Mouse (Mus musculus): ENCODE data around the gene Adssl1. TPM values are rescaled to one million over a fixed set of nuclear protein-coding genes. Genes with fewer than 3 reads are reported as not detected.

The Adssl1 gene
- 202 TPM for polyA plus RNA-seq (2012; fragmentation: generic; extraction: Trizol)

GRCm38 (mm10) chr12:112619686-112620353 is at the start of gene Adssl1:
TSS of gene Adssl1 (plus strand) at chr12:112620045.
- Histone ChIP-seq H3K36me3 (ENCODE audit: control insufficient read depth, insufficient read depth) (peaks cover 3% of the 10 kb centered on the region), H3K27me3 (ENCODE audit: control insufficient read depth, insufficient read depth, insufficient read length) (no peaks in the 10 kb centered on the region), H3K4me3 (peak within 1 kb of the TSS; percentile 38), H3K79me2 (ENCODE audit: control insufficient read depth, insufficient read depth) (no peaks in the 10 kb centered on the region), H3ac (ENCODE audit: control insufficient read depth, insufficient read length) (peak within 1 kb of the TSS; percentile 52), H3K4me2 (ENCODE audit: low read depth) (peak within 1 kb of the TSS; percentile 96)
- TF ChIP-seq MYOG (IDR thresholded peaks at IDR 0.05; ENCODE audit: control insufficient read depth in 1 of 3, insufficient read depth in 1 of 3, insufficient read length in 2 of 3, low read depth in 2 of 3) (peak in 2 of 3 experiments; percentile 53), MYOD1 (IDR thresholded peaks at IDR 0.05; ENCODE audit: control insufficient read depth in 1 of 3, insufficient read length in 2 of 3, low read depth in 2 of 3) (peak in 1 of 3 experiments; percentile 50), USF1 (IDR thresholded peaks at IDR 0.05; ENCODE audit: low read depth) (no peak), POLR2AphosphoS2 (IDR thresholded peaks at IDR 0.05; ENCODE audit: insufficient read length, low read depth) (peak; percentile 61), POLR2A (IDR thresholded peaks at IDR 0.05; ENCODE audit: insufficient read length, low read depth) (peak; percentile 78), E2F4 (IDR thresholded peaks at IDR 0.05; ENCODE audit: insufficient read depth) (no peak)

- TF ChIP-seq MYOG (IDR thresholded peaks at IDR 0.05; ENCODE audit: control insufficient read depth in 1 of 3, insufficient read depth in 1 of 3, insufficient read length in 2 of 3, low read depth in 2 of 3): peak in 1 of 3 experiments; percentile 45
- no peak for TF ChIP-seq REST (IDR thresholded peaks at IDR 0.05; ENCODE audit: insufficient read depth, insufficient read length)
- TF ChIP-seq POLR2AphosphoS2 (IDR thresholded peaks at IDR 0.05; ENCODE audit: insufficient read length, low read depth): no peak
- no peak for TF ChIP-seq POLR2A (IDR thresholded peaks at IDR 0.05; ENCODE audit: insufficient read length, low read depth)
- H3K36me3 ChIP-seq (ENCODE audit: control insufficient read depth, insufficient read depth): no peaks in the 10 kb centered on the region
- H3K27me3 ChIP-seq (ENCODE audit: control insufficient read depth, insufficient read depth, insufficient read length): no peaks in the 10 kb centered on the region
- no peak overlapping the region for H3K4me3 ChIP-seq
- no peaks in the 10 kb centered on the region for H3K79me2 ChIP-seq (ENCODE audit: control insufficient read depth, insufficient read depth)
- no peak overlapping the region for H3ac ChIP-seq (ENCODE audit: control insufficient read depth, insufficient read length)
- no peak overlapping the region for H3K4me2 ChIP-seq (ENCODE audit: low read depth)
Observed at GRCm38 (mm10) chr12:112570160-112570559, 49.7 kb upstream of the Adssl1 start.

- no peak overlapping the region for H3ac ChIP-seq (ENCODE audit: control insufficient read depth, insufficient read length)
- no peaks in the 10 kb centered on the region for H3K27me3 ChIP-seq (ENCODE audit: control insufficient read depth, insufficient read depth, insufficient read length)
- no peaks in the 10 kb centered on the region for H3K79me2 ChIP-seq (ENCODE audit: control insufficient read depth, insufficient read depth)
- TF ChIP-seq POLR2A (IDR thresholded peaks at IDR 0.05; ENCODE audit: insufficient read length, low read depth): no peak
- TF ChIP-seq TCF12 (IDR thresholded peaks at IDR 0.05; ENCODE audit: insufficient read depth, poor library complexity, severe bottlenecking): no peak
- TF ChIP-seq USF1 (IDR thresholded peaks at IDR 0.05; ENCODE audit: low read depth): no peak
- no peak for TF ChIP-seq E2F4 (IDR thresholded peaks at IDR 0.05; ENCODE audit: insufficient read depth)
- no peak for TF ChIP-seq CEBPB (IDR thresholded peaks at IDR 0.05; ENCODE audit: insufficient read depth, poor library complexity, severe bottlenecking)
- TF ChIP-seq TCF3 (IDR thresholded peaks at IDR 0.05; ENCODE audit: insufficient read length, low read depth): no peak
- no peak for TF ChIP-seq MYOD1 (IDR thresholded peaks at IDR 0.05; ENCODE audit: control insufficient read depth in 1 of 3, insufficient read length in 2 of 3, low read depth in 2 of 3)
- TF ChIP-seq SRF (IDR thresholded peaks at IDR 0.05; ENCODE audit: control insufficient read depth, insufficient read length, low read depth): no peak
- no peak for TF ChIP-seq POLR2AphosphoS2 (IDR thresholded peaks at IDR 0.05; ENCODE audit: insufficient read length, low read depth)
- TF ChIP-seq MAX (IDR thresholded peaks at IDR 0.05; ENCODE audit: low read depth): no peak
- TF ChIP-seq MYOG (IDR thresholded peaks at IDR 0.05; ENCODE audit: control insufficient read depth in 1 of 3, insufficient read depth in 1 of 3, insufficient read length in 2 of 3, low read depth in 2 of 3): no peak
- no peak for TF ChIP-seq REST (IDR thresholded peaks at IDR 0.05; ENCODE audit: insufficient read depth, insufficient read length)
- H3K36me3 ChIP-seq (ENCODE audit: control insufficient read depth, insufficient read depth): no peaks in the 10 kb centered on the region
- H3K4me3 ChIP-seq: no peak overlapping the region
- H3K4me2 ChIP-seq (ENCODE audit: low read depth): no peak overlapping the region
Observed at GRCm38 (mm10) chr12:112571064-112571463, 48.8 kb upstream of the Adssl1 start.

GRCm38 (mm10) chr12:112575274-112575986 is 44.4 kb upstream of the Adssl1 start:
- Histone ChIP-seq H3K4me3 (no peak overlapping the region), H3K27me3 (ENCODE audit: control insufficient read depth, insufficient read depth, insufficient read length) (no peaks in the 10 kb centered on the region), H3K36me3 (ENCODE audit: control insufficient read depth, insufficient read depth) (no peaks in the 10 kb centered on the region), H3K4me2 (ENCODE audit: low read depth) (peak overlapping the region; percentile 88), H3K79me2 (ENCODE audit: control insufficient read depth, insufficient read depth) (no peaks in the 10 kb centered on the region), H3ac (ENCODE audit: control insufficient read depth, insufficient read length) (no peak overlapping the region)
- TF ChIP-seq POLR2A (IDR thresholded peaks at IDR 0.05; ENCODE audit: insufficient read length, low read depth): no peak
- TF ChIP-seq MAX (IDR thresholded peaks at IDR 0.05; ENCODE audit: low read depth): no peak

GRCm38 (mm10) chr12:112576341-112576740 is 43.5 kb upstream of the Adssl1 start:
- H3K36me3 ChIP-seq (ENCODE audit: control insufficient read depth, insufficient read depth): no peaks in the 10 kb centered on the region

More at GRCm38 (mm10) chr12:112576341-112576740, 43.5 kb upstream of the Adssl1 start:
- Histone ChIP-seq H3K4me2 (ENCODE audit: low read depth) (peak overlapping the region; percentile 88), H3K27me3 (ENCODE audit: control insufficient read depth, insufficient read depth, insufficient read length) (no peaks in the 10 kb centered on the region), H3ac (ENCODE audit: control insufficient read depth, insufficient read length) (no peak overlapping the region), H3K4me3 (no peak overlapping the region), H3K79me2 (ENCODE audit: control insufficient read depth, insufficient read depth) (no peaks in the 10 kb centered on the region)
- TF ChIP-seq MYOG (IDR thresholded peaks at IDR 0.05; ENCODE audit: control insufficient read depth in 1 of 3, insufficient read depth in 1 of 3, insufficient read length in 2 of 3, low read depth in 2 of 3): peak; percentile 26 to 77 (median 30)
- TF ChIP-seq POLR2A (IDR thresholded peaks at IDR 0.05; ENCODE audit: insufficient read length, low read depth): no peak
- peak; percentile 19 to 76 (median 67) for TF ChIP-seq MYOD1 (IDR thresholded peaks at IDR 0.05; ENCODE audit: control insufficient read depth in 1 of 3, insufficient read length in 2 of 3, low read depth in 2 of 3)
- no peak for TF ChIP-seq SRF (IDR thresholded peaks at IDR 0.05; ENCODE audit: control insufficient read depth, insufficient read length, low read depth)

Data from myocyte (in vitro differentiated cells).